Mouse (Mus musculus) erythroid progenitor cell, adult 5-6 weeks (primary cell): ENCODE results near the gene Erich6b. TPM values are rescaled to one million over a fixed set of nuclear protein-coding genes. Genes with fewer than 3 reads are reported as not detected.

Source experiments
- ATAC-seq: replicated peaks from 2 replicates; pipeline ENCODE4 v1.8.0; 2016; ENCODE audit warnings: moderate number of reproducible peaks, mild to moderate bottlenecking, moderate TSS enrichment, inconsistent platforms; ENCODE audit not compliant: poor library complexity, low FRiP score, severe bottlenecking
- total RNA-seq, 2 experiments: library from RNA; stranded (forward) in 1 of 2; stranded (reverse) in 1 of 2; fragments of 150-400 nt in 1 of 2; fragments of 186-747, 209-891 nt in 1 of 2; gene quantifications; 2 replicates each; pipeline versions ENCODE4 v1.2.3 to v1.2.4; 2015 to 2017; ENCODE audit warnings: low replicate concordance in 2 of 2

The Erich6b gene
- total RNA-seq, 2 experiments from 2014 or later, result not detected

- ATAC-seq, result no peak
These were observed 55.9 kb downstream of the Erich6b start for GRCm38 (mm10) chr14:75697928-75698327.

GRCm38 (mm10) chr14:75706647-75707046 is 64.6 kb downstream of the Erich6b start:
- ATAC-seq, result no peak

GRCm38 (mm10) chr14:75707771-75708170 is 65.7 kb downstream of the Erich6b start:
- ATAC-seq, result no peak

- ATAC-seq, result no peak
These were observed 66.9 kb downstream of the Erich6b start for GRCm38 (mm10) chr14:75708986-75709385.

GRCm38 (mm10) chr14:75711731-75712130 is 69.7 kb downstream of the Erich6b start:
- no peak for ATAC-seq

GRCm38 (mm10) chr14:75712687-75713086 is 70.6 kb downstream of the Erich6b start:
- ATAC-seq, result no peak

GRCm38 (mm10) chr14:75713661-75714060 is 71.6 kb downstream of the Erich6b start:
- ATAC-seq, result no peak

- no peak for ATAC-seq
These were observed 74.4 kb downstream of the Erich6b start for GRCm38 (mm10) chr14:75716410-75716809.

Other genes with a start within 250 kb of the Erich6b start
- gene Siah3, start 186.3 kb upstream of the Erich6b start, total RNA-seq (2015; ENCODE audit: low replicate concordance), result not detected in 2 replicates
- not detected in 2 replicates for gene Siah3, start 186.3 kb upstream of the Erich6b start, total RNA-seq (2017; ENCODE audit: low replicate concordance)
- gene Spert, start 49.1 kb upstream of the Erich6b start, total RNA-seq (2015; ENCODE audit: low replicate concordance), result not detected in 2 replicates
- not detected in 2 replicates for gene Spert, start 49.1 kb upstream of the Erich6b start, total RNA-seq (2017; ENCODE audit: low replicate concordance)
- 10.8 and 18.9 TPM in 2 replicates for gene Cog3, start 112.3 kb downstream of the Erich6b start, total RNA-seq (2015; ENCODE audit: low replicate concordance)
- gene Cog3, start 112.3 kb downstream of the Erich6b start, total RNA-seq (2017; ENCODE audit: low replicate concordance), result 9.5 and 16.9 TPM in 2 replicates
- 15.1 and 18.0 TPM in 2 replicates for gene Slc25a30, start 144.8 kb downstream of the Erich6b start, total RNA-seq (2015; ENCODE audit: low replicate concordance)
- gene Slc25a30, start 144.8 kb downstream of the Erich6b start, total RNA-seq (2017; ENCODE audit: low replicate concordance), result 6.3 and 15.4 TPM in 2 replicates
- 3,144 and 3,174 TPM in 2 replicates for gene Tpt1, start 202.8 kb downstream of the Erich6b start, total RNA-seq (2015; ENCODE audit: low replicate concordance)
- 507 and 1,044 TPM in 2 replicates for gene Tpt1, start 202.8 kb downstream of the Erich6b start, total RNA-seq (2017; ENCODE audit: low replicate concordance)